ENCODE assay signal across 10 mouse cellular contexts in genomic region chr4:91400423-91400822, GRCm38 (mm10). TPM values are rescaled to one million over a fixed set of nuclear protein-coding genes. Genes with fewer than 3 reads are reported as not detected.
DNase-seq lines count a peak whose midpoint lies in the region; ATAC-seq lines count a peak whose summit lies in the region.
"Had no signal": no experiment of that assay in that cellular context is flagged by ENCODE, and none has a peak within 500 bp of the region (broad histone marks: within the 10 kb centered on the region; RNA-seq: fewer than 3 reads in every experiment).

Elavl2 (minus strand) TSS chr4:91400785.

- no peak for ATAC-seq in heart, embryonic 16.5 days (replicated peaks; ENCODE audit: extremely low read depth, insufficient read depth, low FRiP score)
- no peak for ATAC-seq in embryonic facial prominence, embryonic 12.5 days (ENCODE audit: insufficient number of reproducible peaks, insufficient read depth, low FRiP score, low TSS enrichment)
- ATAC-seq in intestine, embryonic 15.5 days: 0 out of 2 replicates have a peak, but pooled peaks have one; percentile 36
- peak; percentile 56 for ATAC-seq in midbrain, embryonic 16.5 days
- ATAC-seq in megakaryocyte-erythroid progenitor cell, adult 5-6 weeks (replicated peaks; ENCODE audit: low FRiP score, low TSS enrichment, poor library complexity, severe bottlenecking): no peak
- ATAC-seq: Patski had no signal

- no peaks in the 10 kb centered on the region for H3K4me1 ChIP-seq in heart, embryonic 16.5 days (ENCODE audit: control insufficient read depth, insufficient read depth, low read length)
- H3K4me1 ChIP-seq in embryonic facial prominence, embryonic 12.5 days: no peaks in the 10 kb centered on the region
- peaks cover 3% of the 10 kb centered on the region; the same call in 1 of the 2 replicates for H3K4me1 ChIP-seq in intestine, embryonic 15.5 days (replicated peaks)
- H3K4me1 ChIP-seq in midbrain, embryonic 16.5 days (ENCODE audit: control insufficient read depth, insufficient read depth, low read length): peaks cover 3% of the 10 kb centered on the region; the same call in 1 of the 2 replicates

- no peak within 1 kb of the TSS for H3K27ac ChIP-seq in heart, embryonic 16.5 days (ENCODE audit: low read length)
- H3K27ac ChIP-seq in embryonic facial prominence, embryonic 12.5 days: no peak within 1 kb of the TSS
- no peak within 1 kb of the TSS for H3K27ac ChIP-seq in intestine, embryonic 15.5 days
- peak within 1 kb of the TSS; percentile 76 for H3K27ac ChIP-seq in midbrain, embryonic 16.5 days (ENCODE audit: low read length)

- WGBS in heart, embryonic 16.5 days: 2% methylated on average over 28 of the region's 28 CpGs
- under 1% methylated on average over 28 of the region's 28 CpGs for WGBS in embryonic facial prominence, embryonic 12.5 days
- WGBS in intestine, embryonic 15.5 days: 3% methylated on average over 28 of the region's 28 CpGs
- under 1% methylated on average over 28 of the region's 28 CpGs for WGBS in midbrain, embryonic 16.5 days

- DNase-seq in heart, adult 11 months: no peak
- DNase-seq in right cerebral cortex, postnatal 25 days: no peak
- no peak for DNase-seq in urinary bladder, postnatal 25 days (ENCODE audit: low spot score)

- H3K9ac ChIP-seq in heart, embryonic 16.5 days (ENCODE audit: low read length): no peak within 1 kb of the TSS
- no peak within 1 kb of the TSS; the same call in 1 of the 2 replicates for H3K9ac ChIP-seq in embryonic facial prominence, embryonic 12.5 days
- H3K9ac ChIP-seq in intestine, embryonic 15.5 days: no peak within 1 kb of the TSS
- H3K9ac ChIP-seq in midbrain, embryonic 16.5 days (ENCODE audit: low read depth, low read length): peak within 1 kb of the TSS; percentile 79

- peaks cover 12% of the 10 kb centered on the region for H3K27me3 ChIP-seq in heart, embryonic 16.5 days (ENCODE audit: control insufficient read depth, insufficient read depth, low read length)
- H3K27me3 ChIP-seq in embryonic facial prominence, embryonic 12.5 days: peaks cover 28% of the 10 kb centered on the region
- peaks cover 15% of the 10 kb centered on the region for H3K27me3 ChIP-seq in intestine, embryonic 15.5 days (replicated peaks)
- no peaks in the 10 kb centered on the region; the same call in 1 of the 2 replicates for H3K27me3 ChIP-seq in midbrain, embryonic 16.5 days (ENCODE audit: control insufficient read depth, insufficient read depth, low read depth, low read length)

- H3K9me3 ChIP-seq in heart, embryonic 16.5 days (replicated peaks; ENCODE audit: control insufficient read depth, low read length): no peaks in the 10 kb centered on the region
- H3K9me3 ChIP-seq in embryonic facial prominence, embryonic 12.5 days: no peaks in the 10 kb centered on the region
- H3K9me3 ChIP-seq in intestine, embryonic 15.5 days: no peaks in the 10 kb centered on the region
- no peaks in the 10 kb centered on the region for H3K9me3 ChIP-seq in midbrain, embryonic 16.5 days (replicated peaks; ENCODE audit: control insufficient read depth, low read length, poor library complexity, severe bottlenecking)

- H3K4me2 ChIP-seq in heart, embryonic 16.5 days (ENCODE audit: low read depth, low read length): peak within 1 kb of the TSS; percentile 58
- H3K4me2 ChIP-seq in embryonic facial prominence, embryonic 12.5 days (replicated peaks): peak within 1 kb of the TSS; percentile 60
- H3K4me2 ChIP-seq in intestine, embryonic 15.5 days (replicated peaks): peak within 1 kb of the TSS; percentile 58
- peak within 1 kb of the TSS; percentile 92 for H3K4me2 ChIP-seq in midbrain, embryonic 16.5 days (ENCODE audit: low read length)

- peak within 1 kb of the TSS; percentile 23 for H3K4me3 ChIP-seq in heart, embryonic 16.5 days (ENCODE audit: low read length)
- H3K4me3 ChIP-seq in embryonic facial prominence, embryonic 12.5 days: peak within 1 kb of the TSS; percentile 30
- peak within 1 kb of the TSS; percentile 17 for H3K4me3 ChIP-seq in intestine, embryonic 15.5 days (replicated peaks)
- peak within 1 kb of the TSS; percentile 54 for H3K4me3 ChIP-seq in midbrain, embryonic 16.5 days (ENCODE audit: low read depth, low read length)

- no peaks in the 10 kb centered on the region for H3K36me3 ChIP-seq in heart, embryonic 16.5 days (ENCODE audit: control insufficient read depth, insufficient read depth)
- no peaks in the 10 kb centered on the region for H3K36me3 ChIP-seq in embryonic facial prominence, embryonic 12.5 days
- H3K36me3 ChIP-seq in intestine, embryonic 15.5 days: no peaks in the 10 kb centered on the region
- H3K36me3 ChIP-seq in midbrain, embryonic 16.5 days (ENCODE audit: control insufficient read depth, insufficient read depth, low read length): no peaks in the 10 kb centered on the region

RNA-seq across cellular contexts. Expression of gene Elavl2, which starts in this region (rescaled TPM):
- 1.6 and 1.9 TPM in 2 replicates for polyA plus RNA-seq in heart, embryonic 16.5 days (2015; fragmentation: Nextera tagmentation; extraction: Ambion mirVana)
- polyA plus RNA-seq in embryonic facial prominence, embryonic 12.5 days (2016; fragmentation: Nextera tagmentation; extraction: Ambion mirVana): 12.5 and 16.0 TPM in 2 replicates
- 4.7 and 5.4 TPM in 2 replicates for polyA plus RNA-seq in intestine, embryonic 15.5 days (2015; fragmentation: Nextera tagmentation; extraction: Ambion mirVana)
- polyA plus RNA-seq in midbrain, embryonic 16.5 days (2015; fragmentation: Nextera tagmentation; extraction: Ambion mirVana): 158 and 161 TPM in 2 replicates
- total RNA-seq in megakaryocyte-erythroid progenitor cell, adult 5-6 weeks (2014; fragmentation: Nextera tagmentation): 0.20 TPM in 1 of 2 replicates, not detected in the other
- 4.0 TPM in 1 of 2 replicates, not detected in the other for total RNA-seq in megakaryocyte-erythroid progenitor cell, adult 5-6 weeks (2017)
- total RNA-seq: neutrophil, adult 5-6 weeks had no signal
- polyA plus RNA-seq: Patski had no signal

Comparison
In these comparisons a context has a peak if more than half of its experiments do, and no peak if none do; other contexts are left out.
1. ATAC-seq: peak in intestine, embryonic 15.5 days (single experiment) and midbrain, embryonic 16.5 days (single experiment); none in heart, embryonic 16.5 days (single experiment), embryonic facial prominence, embryonic 12.5 days (single experiment) and megakaryocyte-erythroid progenitor cell, adult 5-6 weeks (single experiment).
2. Peak in every context shown above with its lines, with median percentiles within 50 percentile points of each other: H3K4me2 ChIP-seq and H3K4me3 ChIP-seq.